Mouse (Mus musculus): ENCODE results near the gene Gimd1. TPM values are rescaled to one million over a fixed set of nuclear protein-coding genes. Genes with fewer than 3 reads are reported as not detected.
A peak's percentile ranks its signal among the peaks of the same experiment; 100 is the strongest.

Gimd1 gene
- polyA plus RNA-seq, 1 experiment from 2014 or later = not detected

DNA sequence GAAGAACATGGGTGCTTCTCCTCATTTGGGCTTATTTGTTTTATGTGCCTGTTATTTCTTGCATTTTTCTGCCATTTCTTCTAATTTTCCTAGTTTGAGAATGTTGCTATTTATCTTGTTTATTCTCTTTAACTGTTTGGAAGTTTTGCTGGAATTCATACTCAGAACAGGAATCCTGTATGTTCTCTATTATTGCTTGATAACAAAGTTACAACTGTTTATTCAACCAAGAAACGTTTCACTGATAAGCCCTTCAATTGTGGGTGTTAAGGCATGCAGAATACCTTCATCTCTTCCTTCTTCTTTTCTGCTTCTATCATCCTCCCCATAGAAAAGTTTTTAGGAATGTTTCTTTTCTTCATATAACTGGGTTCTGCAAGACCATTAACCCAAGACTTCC is 17.2 kb downstream of the Gimd1 start:
- Histone ChIP-seq H3K9me3 (replicated peaks) (no peaks in the 10 kb centered on the region), H3K27me3 (no peaks in the 10 kb centered on the region), H3K27ac (no peak overlapping the region), H3K36me3 (no peaks in the 10 kb centered on the region), H3K9ac (no peak overlapping the region), H3K4me2 (no peak overlapping the region), H3K4me3 (no peak overlapping the region), H3K4me1 (replicated peaks) (no peaks in the 10 kb centered on the region)
- ATAC-seq (replicated peaks; ENCODE audit: insufficient number of reproducible peaks, insufficient read depth, low FRiP score, low read depth) = no peak
- 21% methylated on average over 1 of the region's 1 CpGs for WGBS

DNA sequence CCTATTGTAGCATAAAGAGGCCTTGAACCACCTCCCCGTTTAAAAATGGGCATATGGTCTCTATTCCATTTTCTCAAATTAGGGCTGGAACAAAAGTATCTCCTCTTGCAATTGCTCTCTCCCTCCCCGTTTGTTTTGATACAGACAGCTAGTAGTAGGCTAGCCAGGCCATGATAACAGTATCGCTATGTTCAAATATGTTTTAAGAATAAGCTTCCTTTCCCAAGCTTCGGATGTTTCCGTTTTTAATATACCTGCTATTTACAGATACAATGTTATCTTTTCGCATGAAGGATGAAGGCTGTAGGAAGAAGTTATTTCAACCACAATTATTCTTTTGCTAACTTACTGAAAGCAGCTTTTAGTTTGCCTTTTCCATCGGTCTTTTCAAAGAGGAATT is 19.7 kb downstream of the Gimd1 start:
- no peak overlapping the region for H3K4me3 ChIP-seq
- no peaks in the 10 kb centered on the region for H3K9me3 ChIP-seq (replicated peaks)
- no peak for ATAC-seq (replicated peaks; ENCODE audit: insufficient number of reproducible peaks, insufficient read depth, low FRiP score, low read depth)

DNA sequence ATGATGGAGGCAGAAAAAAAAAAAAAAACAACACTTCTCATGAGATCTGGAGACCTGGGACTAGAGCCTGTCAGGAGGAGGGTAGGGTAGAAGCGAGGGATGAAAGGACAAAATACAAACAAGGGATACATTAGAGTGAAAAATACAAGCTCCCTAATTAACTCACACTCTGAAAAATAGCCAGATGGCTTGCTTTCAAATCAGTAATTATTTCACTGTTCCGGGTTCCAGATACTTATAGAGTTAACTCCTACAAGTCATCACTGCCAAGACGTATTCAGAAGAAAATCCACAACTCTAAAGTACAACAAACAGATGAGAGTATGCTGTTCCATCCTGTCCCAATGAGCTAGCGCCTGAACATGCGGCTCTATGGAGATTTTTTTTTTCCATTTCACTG is 20.6 kb downstream of the Gimd1 start:
- ATAC-seq (replicated peaks; ENCODE audit: insufficient number of reproducible peaks, insufficient read depth, low FRiP score, low read depth) = no peak
- Histone ChIP-seq H3K4me3 (no peak overlapping the region), H3K9ac (no peak overlapping the region), H3K36me3 (no peaks in the 10 kb centered on the region), H3K9me3 (replicated peaks) (no peaks in the 10 kb centered on the region), H3K4me1 (replicated peaks) (no peaks in the 10 kb centered on the region), H3K27me3 (no peaks in the 10 kb centered on the region), H3K4me2 (no peak overlapping the region), H3K27ac (no peak overlapping the region)
- WGBS = 66% methylated on average over 5 of the region's 5 CpGs

More for the DNA sequence above, 19.7 kb downstream of the Gimd1 start:
- no peak overlapping the region for H3K4me2 ChIP-seq
- 67% methylated on average over 7 of the region's 7 CpGs for WGBS
- no peaks in the 10 kb centered on the region for H3K36me3 ChIP-seq
- no peaks in the 10 kb centered on the region for H3K27me3 ChIP-seq
- H3K4me1 ChIP-seq (replicated peaks) = no peaks in the 10 kb centered on the region
- no peak overlapping the region for H3K9ac ChIP-seq
- H3K27ac ChIP-seq = no peak overlapping the region

DNA sequence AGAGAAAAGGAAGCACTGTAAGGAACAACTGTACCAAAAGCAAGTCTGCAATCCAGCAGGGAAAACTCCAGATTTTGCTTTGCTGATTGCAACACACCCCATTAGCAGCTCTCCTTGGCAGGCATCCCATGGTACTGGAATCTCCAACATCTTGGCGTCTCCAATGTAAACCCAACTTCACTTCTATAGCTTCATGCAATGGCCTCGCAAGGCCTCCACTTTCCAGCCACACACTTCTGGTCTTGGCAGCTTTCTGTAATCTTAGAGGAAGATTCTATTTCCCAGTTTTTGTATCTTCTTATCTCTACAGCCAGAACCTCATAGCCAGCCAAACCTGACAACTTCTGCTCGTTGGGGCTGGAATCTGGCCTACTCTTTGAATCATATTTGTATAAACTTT is 22.2 kb downstream of the Gimd1 start:
- Histone ChIP-seq H3K4me3 (no peak overlapping the region), H3K27ac (no peak overlapping the region), H3K4me1 (replicated peaks) (no peaks in the 10 kb centered on the region), H3K36me3 (no peaks in the 10 kb centered on the region), H3K4me2 (no peak overlapping the region), H3K9ac (no peak overlapping the region), H3K9me3 (replicated peaks) (no peaks in the 10 kb centered on the region), H3K27me3 (no peaks in the 10 kb centered on the region)
- 61% methylated on average over 3 of the region's 3 CpGs for WGBS
- ATAC-seq (replicated peaks; ENCODE audit: insufficient number of reproducible peaks, insufficient read depth, low FRiP score, low read depth) = no peak

DNA sequence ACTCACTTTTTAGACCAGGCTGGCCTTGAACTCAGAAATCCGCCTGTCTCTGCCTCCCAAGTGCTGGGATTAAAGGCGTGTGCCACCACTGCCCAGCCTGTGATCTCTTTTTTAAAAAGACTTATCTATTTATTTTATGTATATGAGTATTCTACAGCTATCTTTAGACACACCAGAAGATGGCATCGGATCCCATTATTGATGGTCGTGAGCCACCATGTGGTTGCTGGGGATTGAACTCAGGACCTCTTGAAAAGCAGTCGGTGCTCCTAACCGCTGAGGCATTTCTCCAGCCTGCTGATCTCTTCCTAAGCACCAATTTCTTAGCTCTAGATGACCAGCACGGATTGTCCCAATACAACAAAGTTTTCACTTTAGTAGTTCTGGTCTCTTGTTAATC is 24.3 kb downstream of the Gimd1 start:
- no peaks in the 10 kb centered on the region for H3K4me1 ChIP-seq (replicated peaks)
- H3K9ac ChIP-seq = no peak overlapping the region
- no peak overlapping the region for H3K4me2 ChIP-seq
- no peaks in the 10 kb centered on the region for H3K9me3 ChIP-seq (replicated peaks)
- WGBS = 82% methylated on average over 7 of the region's 7 CpGs
- ATAC-seq (replicated peaks; ENCODE audit: insufficient number of reproducible peaks, insufficient read depth, low FRiP score, low read depth) = no peak
- no peaks in the 10 kb centered on the region for H3K27me3 ChIP-seq
- H3K36me3 ChIP-seq = peaks cover under 1% of the 10 kb centered on the region
- H3K27ac ChIP-seq = no peak overlapping the region
- H3K4me3 ChIP-seq = no peak overlapping the region

DNA sequence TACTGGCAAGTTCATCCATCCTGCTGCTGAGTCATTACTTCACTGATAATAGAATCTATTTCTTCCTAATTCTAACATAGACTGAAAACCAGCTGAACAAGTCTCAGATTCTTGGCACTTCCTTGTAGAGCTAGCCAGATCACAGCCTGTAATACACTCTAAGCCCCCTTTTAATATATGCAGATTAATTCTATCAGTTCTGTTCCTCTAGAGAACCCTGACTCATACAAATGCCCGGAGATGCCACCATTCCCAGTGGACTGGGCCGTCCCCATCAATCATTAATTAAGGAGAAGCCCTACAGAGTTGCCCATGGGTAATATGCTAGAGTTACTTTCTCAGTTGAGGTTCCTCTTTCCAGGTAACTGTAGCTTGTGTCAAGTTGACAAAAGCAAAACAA is 26.3 kb downstream of the Gimd1 start:
- ATAC-seq (replicated peaks; ENCODE audit: insufficient number of reproducible peaks, insufficient read depth, low FRiP score, low read depth) = no peak
- Histone ChIP-seq H3K4me3 (no peak overlapping the region), H3K9me3 (replicated peaks) (no peaks in the 10 kb centered on the region), H3K4me2 (no peak overlapping the region), H3K27me3 (no peaks in the 10 kb centered on the region), H3K4me1 (replicated peaks) (no peaks in the 10 kb centered on the region), H3K9ac (no peak overlapping the region), H3K36me3 (peaks cover 20% of the 10 kb centered on the region), H3K27ac (no peak overlapping the region)
- WGBS = 89% methylated on average over 2 of the region's 2 CpGs

DNA sequence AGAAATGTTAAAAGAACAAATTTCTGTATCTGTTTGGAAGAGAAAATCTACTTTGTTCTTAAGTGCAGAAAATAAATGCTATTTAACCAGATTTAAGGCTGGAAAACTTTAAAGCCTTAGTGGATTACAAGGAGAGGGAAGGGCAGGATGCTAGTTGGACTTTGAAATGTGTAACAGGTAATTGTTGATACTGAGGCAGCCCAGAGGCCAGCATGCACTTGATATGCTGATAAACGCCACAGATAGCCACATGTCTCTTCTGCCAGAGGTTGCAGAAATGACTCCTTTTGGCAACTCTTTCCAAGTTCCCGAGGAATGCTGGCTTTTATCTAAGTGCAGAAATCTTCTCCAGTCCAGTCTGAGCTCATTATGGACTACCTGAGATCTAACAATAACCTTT is 47.9 kb downstream of the Gimd1 start:
- no peaks in the 10 kb centered on the region for H3K9me3 ChIP-seq (replicated peaks)
- H3K9ac ChIP-seq = no peak overlapping the region
- peaks cover 11% of the 10 kb centered on the region for H3K36me3 ChIP-seq
- ATAC-seq (replicated peaks; ENCODE audit: insufficient number of reproducible peaks, insufficient read depth, low FRiP score, low read depth) = no peak
- WGBS = 72% methylated on average over 2 of the region's 2 CpGs
- peaks cover 1% of the 10 kb centered on the region for H3K4me1 ChIP-seq (replicated peaks)
- H3K27ac ChIP-seq = no peak overlapping the region
- H3K4me3 ChIP-seq = no peak overlapping the region
- H3K4me2 ChIP-seq = no peak overlapping the region
- H3K27me3 ChIP-seq = no peaks in the 10 kb centered on the region

DNA sequence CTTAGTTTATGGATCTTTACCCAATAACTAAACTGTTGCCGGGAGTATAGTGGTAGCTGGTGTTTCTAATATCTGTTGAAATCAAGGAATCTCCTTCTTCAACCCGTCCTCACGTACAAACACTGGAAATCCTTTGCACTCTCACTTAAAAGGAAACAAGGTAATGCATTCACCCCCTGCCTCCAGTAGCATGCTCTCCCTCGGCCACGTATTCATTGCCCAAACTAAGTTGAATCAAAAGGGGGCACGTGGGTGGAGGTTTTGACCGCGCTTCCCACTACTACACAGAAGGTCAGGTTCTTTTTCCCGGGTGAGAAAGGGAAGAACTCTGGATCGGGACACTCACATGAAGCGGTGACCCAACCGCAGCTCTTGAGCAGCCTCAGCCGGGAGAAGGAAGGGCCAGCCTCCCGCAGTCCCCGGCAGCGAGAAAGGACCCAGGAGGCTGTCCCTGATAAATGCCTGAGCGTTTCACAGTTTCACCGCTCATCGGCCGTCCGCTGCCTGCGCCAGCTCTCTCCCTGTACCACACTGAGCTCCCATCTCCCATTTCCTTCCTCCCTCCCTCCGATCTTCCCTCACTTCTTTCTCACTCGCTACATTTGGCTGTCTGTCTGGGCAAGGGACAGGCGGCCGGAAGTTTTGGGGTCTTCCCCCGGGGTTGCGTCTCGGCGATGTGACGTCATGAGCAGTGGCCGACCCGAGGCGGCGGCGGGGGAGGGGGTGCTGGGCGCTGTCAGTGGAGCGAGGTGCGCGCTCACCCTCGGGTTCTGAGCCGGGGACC is 54.0 kb downstream of the Gimd1 start, which contains the start of gene Tbck:
Gene Tbck (plus strand): TSS at position 698 of the 784 bp plus-strand sequence.
- WGBS = under 1% methylated on average over 42 of the region's 42 CpGs
- Histone ChIP-seq H3K27ac (peak within 1 kb of the TSS; percentile 87), H3K36me3 (peaks cover 4% of the 10 kb centered on the region), H3K9me3 (replicated peaks) (no peaks in the 10 kb centered on the region), H3K27me3 (no peaks in the 10 kb centered on the region), H3K4me1 (replicated peaks) (peaks cover 13% of the 10 kb centered on the region), H3K4me3 (peak within 1 kb of the TSS; percentile 97), H3K9ac (peak within 1 kb of the TSS; percentile 90), H3K4me2 (peak within 1 kb of the TSS; percentile 73)
- ATAC-seq (replicated peaks; ENCODE audit: insufficient number of reproducible peaks, insufficient read depth, low FRiP score, low read depth) = peak; percentile 95

DNA sequence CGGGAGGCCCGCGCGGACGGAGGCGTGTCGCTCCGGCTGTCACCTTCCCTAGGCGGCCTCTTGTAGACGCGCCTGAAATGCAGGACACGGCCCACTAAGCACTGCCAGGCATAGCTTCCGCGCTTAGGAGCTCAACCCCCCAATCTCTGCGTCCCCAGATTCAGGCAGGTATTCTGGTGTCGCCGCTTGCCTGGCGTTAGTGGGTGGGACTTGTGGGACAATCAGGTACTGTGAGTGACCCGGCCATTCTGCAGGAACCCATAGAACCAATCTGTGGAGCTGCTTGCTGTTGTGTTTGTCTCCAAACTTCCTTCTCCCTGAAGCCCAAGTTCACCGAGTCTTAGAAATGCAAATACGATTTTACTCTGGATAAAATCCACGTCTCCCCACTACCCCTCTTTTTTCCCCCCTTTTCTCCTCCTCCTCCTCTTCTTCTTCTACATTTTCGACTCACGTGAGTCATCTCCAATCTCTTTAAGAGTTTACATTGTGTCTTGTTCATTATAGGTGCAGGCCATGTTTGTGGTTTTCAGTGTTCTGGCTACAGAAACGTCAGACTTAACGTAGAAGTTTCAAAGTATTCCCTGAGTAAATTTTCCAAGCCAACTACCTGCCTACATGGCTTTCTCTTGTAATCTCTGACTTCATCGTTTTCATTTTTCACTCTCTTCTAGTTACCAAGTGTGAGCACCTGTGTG is 54.8 kb downstream of the Gimd1 start, which contains the start of gene Aimp1:
Gene Aimp1 (minus strand): TSS at position 140 of the 698 bp plus-strand sequence.
- Histone ChIP-seq H3K9me3 (replicated peaks) (no peaks in the 10 kb centered on the region), H3K27me3 (no peaks in the 10 kb centered on the region), H3K4me3 (peak within 1 kb of the TSS; percentile 97), H3K4me1 (replicated peaks) (peaks cover 13% of the 10 kb centered on the region), H3K36me3 (peaks cover 4% of the 10 kb centered on the region), H3K9ac (peak within 1 kb of the TSS; percentile 90), H3K27ac (peak within 1 kb of the TSS; percentile 87), H3K4me2 (peak within 1 kb of the TSS; percentile 73)
- ATAC-seq (replicated peaks; ENCODE audit: insufficient number of reproducible peaks, insufficient read depth, low FRiP score, low read depth) = no peak
- under 1% methylated on average over 27 of the region's 27 CpGs for WGBS
